Mouse (Mus musculus): ENCODE results near the gene Ccdc115. TPM values are rescaled to one million over a fixed set of nuclear protein-coding genes. Genes with fewer than 3 reads are reported as not detected.

The Ccdc115 gene
- polyA plus RNA-seq, 1 experiment = 17.1 TPM

- Histone ChIP-seq H3K4me3 (no peak overlapping the region), H3K36me3 (ENCODE audit: control insufficient read depth, insufficient read depth) (no peaks in the 10 kb centered on the region), H3K27me3 (ENCODE audit: control insufficient read depth, insufficient read depth, insufficient read length) (peaks cover 13% of the 10 kb centered on the region), H3K4me2 (ENCODE audit: low read depth) (no peak overlapping the region), H3K79me2 (ENCODE audit: control insufficient read depth, insufficient read depth) (no peaks in the 10 kb centered on the region), H3ac (ENCODE audit: control insufficient read depth, insufficient read length) (no peak overlapping the region)
- TF ChIP-seq MYOG (IDR thresholded peaks at IDR 0.05; ENCODE audit: control insufficient read depth in 1 of 3, insufficient read depth in 1 of 3, insufficient read length in 2 of 3, low read depth in 2 of 3) (no peak), MAX (IDR thresholded peaks at IDR 0.05; ENCODE audit: low read depth) (no peak), POLR2A (IDR thresholded peaks at IDR 0.05; ENCODE audit: insufficient read length, low read depth) (no peak), TCF12 (IDR thresholded peaks at IDR 0.05; ENCODE audit: insufficient read depth, poor library complexity, severe bottlenecking) (no peak), USF1 (IDR thresholded peaks at IDR 0.05; ENCODE audit: low read depth) (no peak), TCF3 (IDR thresholded peaks at IDR 0.05; ENCODE audit: insufficient read length, low read depth) (no peak), REST (IDR thresholded peaks at IDR 0.05; ENCODE audit: insufficient read depth, insufficient read length) (no peak), SRF (IDR thresholded peaks at IDR 0.05; ENCODE audit: control insufficient read depth, insufficient read length, low read depth) (no peak), POLR2AphosphoS2 (IDR thresholded peaks at IDR 0.05; ENCODE audit: insufficient read length, low read depth) (no peak), CEBPB (IDR thresholded peaks at IDR 0.05; ENCODE audit: insufficient read depth, poor library complexity, severe bottlenecking) (no peak), E2F4 (IDR thresholded peaks at IDR 0.05; ENCODE audit: insufficient read depth) (no peak), MYOD1 (IDR thresholded peaks at IDR 0.05; ENCODE audit: control insufficient read depth in 1 of 3, insufficient read length in 2 of 3, low read depth in 2 of 3) (no peak)
These were observed 42.6 kb upstream of the Ccdc115 start for GRCm38 (mm10) chr1:34481920-34482669.

- no peak for TF ChIP-seq MAX (IDR thresholded peaks at IDR 0.05; ENCODE audit: low read depth)
- TF ChIP-seq CEBPB (IDR thresholded peaks at IDR 0.05; ENCODE audit: insufficient read depth, poor library complexity, severe bottlenecking) = no peak
- TF ChIP-seq E2F4 (IDR thresholded peaks at IDR 0.05; ENCODE audit: insufficient read depth) = no peak
- TF ChIP-seq USF1 (IDR thresholded peaks at IDR 0.05; ENCODE audit: low read depth) = no peak
- no peak for TF ChIP-seq MYOG (IDR thresholded peaks at IDR 0.05; ENCODE audit: control insufficient read depth in 1 of 3, insufficient read depth in 1 of 3, insufficient read length in 2 of 3, low read depth in 2 of 3)
- no peak for TF ChIP-seq SRF (IDR thresholded peaks at IDR 0.05; ENCODE audit: control insufficient read depth, insufficient read length, low read depth)
- TF ChIP-seq POLR2A (IDR thresholded peaks at IDR 0.05; ENCODE audit: insufficient read length, low read depth) = no peak
- TF ChIP-seq TCF3 (IDR thresholded peaks at IDR 0.05; ENCODE audit: insufficient read length, low read depth) = no peak
- no peak for TF ChIP-seq MYOD1 (IDR thresholded peaks at IDR 0.05; ENCODE audit: control insufficient read depth in 1 of 3, insufficient read length in 2 of 3, low read depth in 2 of 3)
- TF ChIP-seq POLR2AphosphoS2 (IDR thresholded peaks at IDR 0.05; ENCODE audit: insufficient read length, low read depth) = no peak
- TF ChIP-seq TCF12 (IDR thresholded peaks at IDR 0.05; ENCODE audit: insufficient read depth, poor library complexity, severe bottlenecking) = no peak
- TF ChIP-seq REST (IDR thresholded peaks at IDR 0.05; ENCODE audit: insufficient read depth, insufficient read length) = no peak
- H3K4me3 ChIP-seq = no peak overlapping the region
- H3K27me3 ChIP-seq (ENCODE audit: control insufficient read depth, insufficient read depth, insufficient read length) = peaks cover 13% of the 10 kb centered on the region
- peak overlapping the region; percentile 3 for H3K4me2 ChIP-seq (ENCODE audit: low read depth)
- no peaks in the 10 kb centered on the region for H3K79me2 ChIP-seq (ENCODE audit: control insufficient read depth, insufficient read depth)
- H3ac ChIP-seq (ENCODE audit: control insufficient read depth, insufficient read length) = no peak overlapping the region
- no peaks in the 10 kb centered on the region for H3K36me3 ChIP-seq (ENCODE audit: control insufficient read depth, insufficient read depth)
These were observed 41.3 kb upstream of the Ccdc115 start for GRCm38 (mm10) chr1:34480801-34481200.

GRCm38 (mm10) chr1:34478891-34479655 lies 39.6 kb upstream of the Ccdc115 start:
- Histone ChIP-seq H3K36me3 (ENCODE audit: control insufficient read depth, insufficient read depth) (no peaks in the 10 kb centered on the region), H3K4me3 (no peak overlapping the region), H3ac (ENCODE audit: control insufficient read depth, insufficient read length) (no peak overlapping the region), H3K27me3 (ENCODE audit: control insufficient read depth, insufficient read depth, insufficient read length) (peaks cover 22% of the 10 kb centered on the region), H3K79me2 (ENCODE audit: control insufficient read depth, insufficient read depth) (no peaks in the 10 kb centered on the region), H3K4me2 (ENCODE audit: low read depth) (no peak overlapping the region)
- TF ChIP-seq E2F4 (IDR thresholded peaks at IDR 0.05; ENCODE audit: insufficient read depth) (no peak), REST (IDR thresholded peaks at IDR 0.05; ENCODE audit: insufficient read depth, insufficient read length) (no peak), TCF12 (IDR thresholded peaks at IDR 0.05; ENCODE audit: insufficient read depth, poor library complexity, severe bottlenecking) (no peak), USF1 (IDR thresholded peaks at IDR 0.05; ENCODE audit: low read depth) (no peak), SRF (IDR thresholded peaks at IDR 0.05; ENCODE audit: control insufficient read depth, insufficient read length, low read depth) (no peak), CEBPB (IDR thresholded peaks at IDR 0.05; ENCODE audit: insufficient read depth, poor library complexity, severe bottlenecking) (no peak), MYOD1 (IDR thresholded peaks at IDR 0.05; ENCODE audit: control insufficient read depth in 1 of 3, insufficient read length in 2 of 3, low read depth in 2 of 3) (no peak), POLR2A (IDR thresholded peaks at IDR 0.05; ENCODE audit: insufficient read length, low read depth) (no peak), TCF3 (IDR thresholded peaks at IDR 0.05; ENCODE audit: insufficient read length, low read depth) (no peak), MAX (IDR thresholded peaks at IDR 0.05; ENCODE audit: low read depth) (no peak), MYOG (IDR thresholded peaks at IDR 0.05; ENCODE audit: control insufficient read depth in 1 of 3, insufficient read depth in 1 of 3, insufficient read length in 2 of 3, low read depth in 2 of 3) (no peak), POLR2AphosphoS2 (IDR thresholded peaks at IDR 0.05; ENCODE audit: insufficient read length, low read depth) (no peak)

All from myocyte (in vitro differentiated cells).